Mouse (Mus musculus) lung, postnatal 25 days (tissue): ENCODE results near the gene Utrn.

Source experiments
- DNase-seq: peaks from one replicate; pipeline ENCODE4 v3.0.0; 2022; ENCODE audit warnings: low spot score

Gene Utrn

GRCm38 (mm10) chr10:12591946-12592345 is 277.2 kb downstream of the Utrn start:
- peak; percentile 5 for DNase-seq

DNA sequence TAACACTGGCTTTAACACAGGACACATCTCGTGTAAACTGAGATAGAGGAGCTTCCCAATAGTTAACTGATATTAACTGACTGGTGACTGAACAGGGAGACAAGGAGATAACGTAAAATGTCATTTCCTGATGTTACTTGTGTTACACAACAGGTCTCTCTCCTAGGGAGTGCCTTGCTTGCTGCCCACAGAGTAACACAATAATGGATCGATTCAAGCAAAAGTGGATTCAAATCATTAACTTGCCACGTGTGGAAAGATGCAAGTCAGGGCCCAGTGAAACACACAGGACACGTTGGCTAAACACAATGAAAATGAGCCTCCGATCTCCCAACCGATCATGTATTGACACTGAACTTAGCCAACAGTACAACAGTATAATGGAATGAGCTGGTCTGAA is 281.1 kb downstream of the Utrn start:
- DNase-seq = no peak

DNA sequence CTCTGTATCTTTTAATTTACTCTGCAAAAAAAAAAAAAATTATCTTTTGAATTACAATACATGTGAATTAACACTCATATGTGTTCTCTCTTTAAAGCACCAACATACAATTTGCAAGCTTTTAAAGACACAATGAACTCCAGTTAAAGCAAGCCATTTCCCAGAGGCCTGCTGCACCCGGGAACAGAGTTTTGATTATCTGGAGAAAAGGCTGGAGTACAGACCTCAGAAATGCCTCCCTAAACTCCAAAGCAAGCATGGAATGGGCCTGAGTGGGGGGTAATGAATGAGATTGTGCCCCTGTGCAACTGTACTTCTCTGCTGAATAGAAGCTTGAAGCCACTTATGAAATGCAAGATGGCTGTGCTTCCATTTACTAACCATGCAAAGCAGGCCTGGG is 281.8 kb downstream of the Utrn start:
- no peak for DNase-seq

DNA sequence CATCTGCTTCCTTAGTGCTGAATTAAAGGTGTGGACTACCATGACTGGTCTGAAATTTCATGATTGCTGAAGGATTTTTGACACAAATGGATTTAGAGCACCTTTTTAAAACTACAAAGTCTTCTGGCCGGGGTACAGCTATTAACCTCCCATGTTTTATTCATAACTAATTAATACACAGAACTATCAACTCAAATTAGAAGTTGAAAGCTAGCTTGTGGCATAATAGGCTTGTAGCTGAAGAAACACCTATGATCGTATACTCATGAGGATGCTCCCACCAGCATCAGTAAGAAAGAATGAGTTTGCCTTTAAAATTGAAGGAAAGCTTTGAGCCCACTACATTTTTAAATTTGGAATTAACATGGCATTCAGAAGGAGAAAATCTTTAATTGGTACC is 282.3 kb downstream of the Utrn start:
- no peak for DNase-seq

DNA sequence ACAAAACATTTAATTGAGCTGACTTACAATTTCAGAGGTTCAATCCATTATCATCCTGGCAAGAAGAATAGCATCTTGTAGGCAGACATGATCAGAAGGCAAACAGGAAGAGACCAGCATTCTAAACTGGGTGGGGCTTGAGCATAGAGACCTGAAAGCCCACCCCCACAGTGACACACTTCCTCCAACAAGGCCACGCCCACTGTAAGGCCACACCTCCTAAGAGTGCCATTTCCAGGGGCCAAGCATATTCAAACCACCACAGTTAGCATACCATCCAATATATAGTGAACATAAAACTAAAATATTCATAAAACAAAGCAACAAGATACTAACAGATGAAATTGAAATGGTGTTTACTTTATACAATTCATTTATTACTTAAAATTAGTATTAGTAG is 283.0 kb downstream of the Utrn start:
- DNase-seq = no peak

DNA sequence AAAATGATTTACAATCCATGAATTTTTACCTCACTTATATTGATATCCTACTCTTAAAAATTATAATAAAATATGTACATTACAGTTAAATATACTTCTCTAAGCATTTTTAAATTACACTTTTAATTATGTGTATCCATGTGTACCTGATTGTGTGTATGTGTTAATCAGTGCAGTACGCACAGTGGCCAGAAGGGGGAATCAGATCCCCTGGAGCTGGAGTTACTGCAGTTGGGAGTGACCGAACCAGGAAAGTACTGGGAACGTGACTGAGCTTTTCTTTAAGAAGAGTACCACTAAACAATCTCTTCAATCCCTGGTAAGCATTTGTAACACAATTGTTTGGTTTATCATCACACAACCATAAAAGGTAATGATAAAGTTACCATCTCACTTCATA is 285.7 kb downstream of the Utrn start:
- no peak for DNase-seq

- peak; percentile 4 for DNase-seq
Measured at GRCm38 (mm10) chr10:12579048-12579447, 290.1 kb downstream of the Utrn start.

GRCm38 (mm10) chr10:12575849-12576435 is 293.2 kb downstream of the Utrn start:
- DNase-seq = no peak

DNA sequence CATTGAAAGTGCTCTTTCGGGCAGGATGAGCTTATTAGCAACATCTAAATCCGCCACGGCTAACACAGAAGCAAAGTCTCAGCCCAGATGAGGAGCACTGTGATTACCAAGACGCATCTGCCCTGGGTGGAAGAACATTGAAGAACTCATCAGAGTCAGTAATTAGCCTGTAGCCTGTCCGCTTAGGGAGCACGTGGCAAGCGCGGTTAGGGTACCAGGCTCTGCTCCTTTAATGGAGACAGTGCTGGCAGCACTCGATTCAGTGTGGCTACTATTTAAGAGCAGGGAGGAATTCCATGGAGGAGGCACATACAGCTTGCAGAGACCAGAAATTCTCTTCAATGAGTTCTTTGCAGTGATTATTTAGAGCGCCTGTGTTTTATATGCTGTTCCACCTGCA is 294.4 kb downstream of the Utrn start:
- DNase-seq = no peak

- no peak for DNase-seq
Measured at GRCm38 (mm10) chr10:12573601-12574000, 295.6 kb downstream of the Utrn start.

- DNase-seq = no peak
Measured at GRCm38 (mm10) chr10:12572759-12573158, 296.4 kb downstream of the Utrn start.

GRCm38 (mm10) chr10:12564425-12564824 is 304.7 kb downstream of the Utrn start:
- no peak for DNase-seq

- DNase-seq = no peak
Measured at GRCm38 (mm10) chr10:12558810-12559209, 310.4 kb downstream of the Utrn start.

DNA sequence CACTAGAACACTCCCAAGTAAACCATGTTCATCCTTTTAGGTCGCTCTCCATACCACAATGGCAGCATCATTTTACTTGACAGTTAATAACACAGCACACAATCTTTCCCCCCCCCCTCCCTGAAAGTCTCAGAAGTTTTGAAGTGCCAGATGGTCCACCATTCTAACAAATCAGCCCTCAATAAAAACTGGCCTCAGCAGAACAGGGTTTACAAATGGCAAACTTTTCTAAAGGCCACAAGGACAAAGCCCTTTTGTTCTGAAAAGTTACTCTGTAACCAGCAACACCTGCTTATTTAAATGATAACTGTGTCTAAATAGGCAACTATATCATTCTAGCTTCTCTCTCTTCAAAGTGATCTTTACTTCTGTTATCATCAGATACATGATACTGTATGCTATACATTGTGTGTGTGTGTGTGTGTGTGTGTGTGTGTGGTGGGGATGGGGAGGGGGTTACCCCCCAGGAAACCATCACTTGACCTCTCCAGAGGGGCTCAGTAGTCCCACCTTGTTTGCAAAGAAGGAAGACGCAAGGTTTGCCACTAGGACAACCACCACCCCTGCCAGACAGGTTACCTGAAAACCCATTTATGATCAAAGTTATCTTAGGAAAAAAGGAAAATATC is 315.0 kb downstream of the Utrn start:
- DNase-seq = no peak

GRCm38 (mm10) chr10:12552890-12553278 is 316.3 kb downstream of the Utrn start:
- DNase-seq = no peak

DNA sequence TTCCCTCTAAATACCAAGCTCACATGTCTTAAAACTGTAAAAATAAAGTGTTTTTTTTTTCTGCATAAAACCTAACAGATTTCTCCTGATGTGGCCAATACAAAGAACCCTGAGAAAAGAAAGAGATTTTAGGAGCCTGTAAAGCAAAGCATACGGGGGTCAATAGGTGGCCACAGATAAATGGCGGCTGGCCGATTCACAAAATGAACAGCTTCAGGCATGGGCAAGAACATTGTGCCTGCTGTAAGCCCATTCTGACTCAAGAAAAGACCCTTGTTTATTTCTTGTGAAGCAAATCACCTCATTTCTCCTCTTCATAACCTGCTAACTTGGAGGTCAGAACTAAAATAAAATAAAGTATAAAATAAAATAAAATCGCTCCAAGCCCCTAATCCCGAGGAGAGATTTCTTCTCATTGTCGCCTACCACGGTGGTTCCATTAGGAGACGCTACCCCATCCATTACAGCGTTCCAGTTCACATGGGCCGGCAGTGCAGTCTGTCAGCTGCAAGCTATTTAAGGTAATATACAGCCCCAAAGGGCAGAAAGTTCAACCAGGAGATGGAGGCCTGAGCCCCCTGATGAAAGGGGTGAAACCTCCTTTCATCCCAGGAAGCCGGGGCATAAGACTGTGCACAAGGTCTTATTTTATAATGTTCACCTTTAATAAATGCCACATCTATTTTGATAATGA is 316.8 kb downstream of the Utrn start:
- no peak for DNase-seq

DNA sequence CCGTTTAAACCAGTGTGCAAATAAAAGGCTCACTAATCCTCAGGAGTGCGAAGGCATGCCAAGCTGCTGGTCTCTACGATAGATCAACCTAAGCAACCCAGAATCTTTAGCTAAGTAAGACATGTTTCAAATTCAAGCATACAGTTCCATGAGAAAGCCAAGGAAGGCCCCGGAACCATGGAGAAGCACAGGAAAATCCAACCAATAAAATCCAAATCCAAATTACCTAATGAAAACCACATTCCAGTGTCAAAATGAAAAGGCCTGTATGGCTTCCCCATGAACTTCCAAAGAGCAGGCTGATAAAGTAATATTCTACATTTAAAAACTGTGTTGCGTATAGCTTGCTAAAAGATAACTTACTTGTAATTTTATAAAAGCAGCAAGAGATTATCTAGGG is 317.4 kb downstream of the Utrn start:
- DNase-seq = no peak

DNA sequence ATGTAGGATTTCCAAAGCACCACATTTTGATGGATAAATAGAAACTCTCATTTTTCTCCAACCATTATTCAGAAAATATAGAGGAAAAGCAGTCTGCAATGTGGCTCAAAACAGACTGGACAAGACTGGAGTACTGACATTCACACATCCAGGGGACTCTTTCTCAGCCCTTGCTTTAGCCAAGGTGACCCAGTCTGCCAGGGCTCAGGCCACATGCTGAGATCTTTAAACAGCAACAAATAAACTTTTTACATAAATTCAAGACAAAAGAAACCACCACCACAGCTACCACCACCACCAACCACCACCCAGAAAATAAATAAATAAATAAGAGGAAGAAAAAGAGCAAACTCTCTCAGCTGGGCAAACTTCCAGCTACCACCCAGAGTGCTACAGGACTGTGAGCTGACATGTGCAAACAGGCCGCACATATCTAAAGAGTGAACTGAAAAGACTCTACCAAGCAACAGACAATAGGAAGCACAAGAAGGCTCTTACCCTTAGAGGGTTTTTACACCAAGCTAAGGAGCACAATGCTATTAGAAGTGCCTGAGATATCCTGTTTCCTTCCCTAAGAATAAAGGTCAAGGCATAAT is 319.1 kb downstream of the Utrn start:
- DNase-seq = no peak

DNA sequence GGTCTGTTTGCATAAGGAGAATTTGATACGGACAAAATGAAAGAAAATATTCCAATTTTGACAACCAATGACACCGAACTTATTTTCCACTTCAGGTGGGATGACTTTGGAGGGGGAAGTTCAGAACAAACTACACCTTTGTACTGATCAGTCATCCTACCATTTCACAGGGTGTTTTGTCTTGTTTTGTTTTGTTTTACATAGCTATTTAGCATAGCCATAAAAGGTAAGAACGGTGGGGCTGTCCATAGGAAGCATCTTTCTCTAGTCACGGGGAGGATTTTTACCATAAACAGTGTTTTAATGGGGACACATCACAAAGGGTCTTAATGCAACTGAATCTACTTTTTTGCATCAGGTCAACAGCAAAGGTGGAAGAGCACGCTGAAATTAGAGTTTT is 319.9 kb downstream of the Utrn start:
- no peak for DNase-seq

GRCm38 (mm10) chr10:12548616-12549084 is 320.5 kb downstream of the Utrn start:
- peak; percentile 23 for DNase-seq

GRCm38 (mm10) chr10:12547037-12547625 is 322.0 kb downstream of the Utrn start:
- no peak for DNase-seq

DNA sequence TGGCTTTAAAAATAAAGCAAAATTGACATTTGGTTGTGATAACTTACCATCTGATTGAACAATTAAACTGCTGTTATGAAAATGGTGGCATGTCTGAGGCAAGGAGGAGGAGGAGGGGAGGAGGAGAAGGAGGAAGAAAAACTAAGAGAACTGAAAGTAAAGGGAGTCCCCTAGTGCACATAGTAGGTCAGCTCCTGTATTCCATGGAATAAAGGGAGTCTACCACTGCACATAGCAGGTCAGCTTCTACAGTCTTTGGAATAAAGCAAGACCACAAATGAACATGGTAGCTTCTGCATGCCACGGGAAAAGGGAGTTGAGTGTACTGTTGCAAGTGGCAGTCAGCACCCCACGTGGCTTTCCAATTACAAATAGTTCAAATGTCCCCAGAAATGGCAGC is 323.7 kb downstream of the Utrn start:
- no peak for DNase-seq

GRCm38 (mm10) chr10:12541757-12542156 is 327.4 kb downstream of the Utrn start:
- DNase-seq = no peak
